Mouse (Mus musculus) cerebellum, adult 11-12 months (tissue): ENCODE results near the gene Klk14.
"Not testable (repeated sequence)": the region's sequence is repeated elsewhere in the genome, so short reads cannot be mapped to it uniquely, and the experiment has no call there.

Experiments
- DNase-seq: peaks from one replicate; pipeline ENCODE4 v3.0.0; 2022

The Klk14 gene

GRCm38 (mm10) chr7:43690118-43690517 is at the start of gene Klk14:
Gene Klk14 (plus strand): TSS chr7:43690418.
- no peak for DNase-seq

GRCm38 (mm10) chr7:43642587-43642986 is 47.6 kb upstream of the Klk14 start:
- no peak for DNase-seq

GRCm38 (mm10) chr7:43643046-43643652 is 47.1 kb upstream of the Klk14 start:
- no peak for DNase-seq

- DNase-seq, result no peak
Measured at GRCm38 (mm10) chr7:43652683-43653082, 37.5 kb upstream of the Klk14 start.

GRCm38 (mm10) chr7:43654519-43654918 is 35.7 kb upstream of the Klk14 start:
- no peak for DNase-seq

GRCm38 (mm10) chr7:43656232-43656631 is 34.0 kb upstream of the Klk14 start:
- DNase-seq, result no peak

GRCm38 (mm10) chr7:43660002-43660401 is 30.2 kb upstream of the Klk14 start, which contains the start of gene Siglece:
Gene Siglece (minus strand): TSS chr7:43660161.
- DNase-seq, result no peak

GRCm38 (mm10) chr7:43662804-43663203 is 27.4 kb upstream of the Klk14 start:
- no peak for DNase-seq

- DNase-seq, result not testable (repeated sequence)
Measured at GRCm38 (mm10) chr7:43667221-43667620, 23.0 kb upstream of the Klk14 start.

GRCm38 (mm10) chr7:43668582-43668981 is 21.6 kb upstream of the Klk14 start:
- no peak for DNase-seq

GRCm38 (mm10) chr7:43671064-43671808 is 19.0 kb upstream of the Klk14 start:
- DNase-seq, result peak; percentile 35

GRCm38 (mm10) chr7:43671809-43672580 is 18.2 kb upstream of the Klk14 start, which contains the start of gene Ctu1:
Gene Ctu1 (plus strand): TSS chr7:43672016.
- DNase-seq, result peak; percentile 92

- peak; percentile 41 for DNase-seq
Measured at GRCm38 (mm10) chr7:43672581-43673260, 17.5 kb upstream of the Klk14 start.

GRCm38 (mm10) chr7:43675091-43675490 is 15.1 kb upstream of the Klk14 start:
- peak; percentile 28 for DNase-seq

GRCm38 (mm10) chr7:43678517-43678916 is 11.7 kb upstream of the Klk14 start:
- no peak for DNase-seq

- DNase-seq, result peak; percentile 21
Measured at GRCm38 (mm10) chr7:43680960-43681359, 9.3 kb upstream of the Klk14 start.

- DNase-seq, result not testable (repeated sequence)
Measured at GRCm38 (mm10) chr7:43682511-43682910, 7.7 kb upstream of the Klk14 start.

GRCm38 (mm10) chr7:43685088-43685487 is 5.1 kb upstream of the Klk14 start:
- no peak for DNase-seq

- no peak for DNase-seq
Measured at GRCm38 (mm10) chr7:43710031-43710430, 19.8 kb downstream of the Klk14 start.

GRCm38 (mm10) chr7:43712267-43712666 is 22.0 kb downstream of the Klk14 start, which contains the start of gene Klk13:
Gene Klk13 (plus strand): TSS chr7:43712567.
- DNase-seq, result no peak

- no peak for DNase-seq
Measured at GRCm38 (mm10) chr7:43712917-43713316, 22.7 kb downstream of the Klk14 start.

- no peak for DNase-seq
Measured at GRCm38 (mm10) chr7:43713741-43714351, 23.6 kb downstream of the Klk14 start.
